Mouse (Mus musculus) cerebellum, adult (tissue): Measurements from ENCODE around the gene Wdfy2.
"Not testable (repeated sequence)": the region's sequence is repeated elsewhere in the genome, so short reads cannot be mapped to it uniquely, and the experiment has no call there.

Experiments used
- ATAC-seq: cut with Nextera tagmentation; 2 replicates; pipeline ENCODE4 v1.9.2; 2017; ENCODE audit warnings: mild to moderate bottlenecking, moderate library complexity, mixed read lengths; ENCODE audit not compliant: insufficient number of reproducible peaks, low FRiP score, low TSS enrichment

The Wdfy2 gene

DNA sequence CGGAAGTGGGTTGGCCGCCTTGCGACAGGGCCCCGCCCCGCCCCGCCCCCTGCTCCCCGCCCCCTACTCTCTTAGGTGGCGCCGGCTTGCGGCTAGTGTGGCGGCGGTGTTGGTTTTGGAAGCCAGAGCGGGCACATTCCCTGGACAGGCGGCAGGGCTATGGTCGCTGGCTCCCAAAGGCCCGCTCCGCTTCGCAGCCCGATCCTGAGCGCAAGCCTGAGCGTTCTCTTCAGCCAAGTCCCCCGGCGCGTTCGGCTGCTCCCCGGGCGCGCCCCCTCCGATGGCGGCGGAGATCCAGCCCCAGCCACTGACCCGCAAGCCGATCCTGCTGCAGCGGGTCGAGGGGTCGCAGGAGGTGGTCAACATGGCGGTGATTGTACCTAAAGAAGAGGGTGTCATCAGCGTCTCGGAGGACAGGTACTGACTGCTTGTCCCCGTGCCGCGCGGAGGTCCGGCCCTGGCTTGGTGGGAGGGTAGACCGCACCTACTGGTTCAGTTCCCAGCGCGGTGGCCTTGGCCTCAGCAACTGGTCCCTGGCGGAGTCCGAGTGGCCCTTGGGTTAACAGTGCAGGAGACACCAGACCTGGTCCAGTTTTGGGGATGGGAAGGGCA is at the start of gene Wdfy2:
Wdfy2 (plus strand) TSS at position 38 of the 612 bp plus-strand sequence.
- peak; percentile 59 for ATAC-seq

DNA sequence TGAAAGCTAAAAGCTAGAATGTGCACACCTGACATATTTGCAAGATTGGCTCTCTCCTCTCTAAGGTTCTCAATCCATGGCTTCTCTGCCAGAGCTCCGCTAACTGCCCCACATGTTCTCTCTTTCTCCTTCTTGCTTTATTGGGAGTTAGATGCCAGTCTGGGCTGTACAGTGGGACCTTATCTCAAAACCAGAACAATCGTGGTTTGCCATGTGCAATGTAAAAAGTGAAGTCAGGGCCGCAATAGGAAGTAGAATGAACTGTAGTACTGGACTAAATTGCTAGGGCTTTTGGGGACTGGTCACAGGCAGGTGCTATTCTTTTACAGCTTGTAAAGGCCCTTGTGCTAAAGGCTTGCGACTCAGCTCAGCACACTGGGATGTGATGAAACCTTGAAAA is 48.2 kb upstream of the Wdfy2 start:
- no peak for ATAC-seq

DNA sequence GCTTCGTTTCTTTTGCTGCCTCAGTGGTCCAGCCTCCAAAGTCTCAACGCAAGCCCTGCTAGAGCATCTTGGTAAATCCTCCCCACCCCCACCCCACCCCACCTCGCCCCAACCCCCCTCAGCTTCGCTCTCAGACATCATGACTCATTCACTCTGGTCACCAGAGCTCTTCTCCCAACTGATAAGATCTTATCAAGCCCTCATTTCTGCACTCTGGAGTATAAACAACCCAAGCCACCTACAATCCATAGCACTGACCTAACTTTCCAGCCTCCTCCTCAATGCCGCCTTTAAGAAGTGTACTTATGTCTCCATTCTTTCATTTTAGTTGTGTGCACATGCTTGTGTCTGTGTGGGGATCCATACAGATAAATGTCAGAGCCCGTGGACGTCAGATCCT is 41.8 kb upstream of the Wdfy2 start:
- ATAC-seq: no peak

DNA sequence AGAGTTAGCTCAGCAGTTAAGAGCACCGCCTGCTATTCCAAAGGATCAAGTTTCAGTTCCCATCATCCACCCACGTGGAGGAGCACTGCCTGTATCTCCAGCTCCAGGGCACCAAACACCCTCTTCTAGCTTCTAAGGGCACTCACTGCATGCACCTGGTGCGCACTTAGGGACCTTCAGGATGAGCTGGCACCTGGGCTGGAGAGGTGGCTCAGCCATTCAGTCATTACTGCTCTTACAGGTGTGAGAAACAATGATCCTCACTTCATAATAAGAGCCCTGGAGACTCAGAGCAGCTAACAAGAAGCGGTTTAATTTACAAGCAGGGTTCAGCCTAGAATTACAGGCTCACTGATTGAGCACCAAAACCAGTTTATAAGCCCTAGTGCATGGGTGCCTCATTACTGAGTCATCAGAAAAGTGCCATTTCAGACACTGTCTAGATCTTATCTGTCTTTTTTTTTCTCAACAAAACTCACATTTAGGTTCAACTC is 38.8 kb upstream of the Wdfy2 start:
- ATAC-seq: no peak

DNA sequence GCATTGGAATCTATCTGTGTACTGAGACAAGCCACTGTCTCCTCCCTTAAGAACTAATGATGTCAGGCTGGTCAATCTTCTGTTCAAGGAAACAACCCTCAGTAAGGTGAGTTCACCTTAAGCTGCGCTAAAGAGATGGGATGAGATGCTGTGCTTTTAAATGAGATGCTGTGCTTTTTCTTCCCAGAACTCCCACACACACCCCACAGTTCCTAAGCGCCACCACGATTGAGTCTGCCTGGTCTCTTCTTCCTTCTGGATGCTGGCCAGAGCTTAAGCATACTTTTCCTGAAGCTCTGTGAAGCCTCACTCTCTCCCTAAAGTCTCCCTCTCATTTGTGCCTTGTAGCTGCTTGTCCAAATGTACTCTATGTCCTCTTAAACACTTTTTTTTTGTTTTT is 36.7 kb upstream of the Wdfy2 start:
- no peak for ATAC-seq

DNA sequence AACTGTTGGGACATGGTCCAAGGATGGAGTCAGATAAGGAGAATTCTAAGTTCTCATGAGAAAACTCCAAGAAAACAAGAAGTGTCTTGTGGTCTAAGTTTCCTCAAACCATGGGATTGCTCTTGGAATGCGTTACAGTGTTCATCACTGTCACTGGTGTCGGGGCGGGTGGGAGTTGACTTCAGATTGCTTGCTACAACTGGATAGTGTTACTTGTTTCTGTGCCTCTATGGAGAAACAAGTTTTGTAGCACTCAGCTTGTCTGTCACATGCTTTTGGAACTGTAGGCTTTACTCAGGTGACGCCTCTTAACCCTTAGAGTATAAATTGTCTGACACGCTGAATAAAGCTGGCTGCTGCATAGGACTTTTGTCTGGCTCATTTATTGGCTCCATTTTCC is 34.3 kb upstream of the Wdfy2 start:
- ATAC-seq: no peak

DNA sequence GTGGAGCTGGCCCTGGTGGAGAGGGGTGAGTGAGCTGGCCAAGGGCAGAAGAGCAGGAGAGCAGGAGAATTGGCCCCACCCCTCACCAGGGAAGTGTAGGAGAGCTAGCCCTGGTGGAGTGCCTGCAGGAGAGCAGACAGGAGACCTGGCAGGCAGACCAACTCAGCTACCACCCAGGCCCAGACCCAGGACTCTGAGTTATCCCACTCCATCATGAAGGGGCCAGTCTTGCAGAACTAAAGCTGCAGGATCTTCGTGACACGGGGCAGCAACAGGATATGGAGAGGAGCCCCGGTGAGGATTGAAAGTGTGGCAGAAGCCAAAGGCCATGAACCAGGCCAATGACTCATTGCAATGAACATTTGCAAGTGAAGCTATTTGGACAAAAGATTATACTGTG is 30.6 kb upstream of the Wdfy2 start:
- ATAC-seq: no peak

DNA sequence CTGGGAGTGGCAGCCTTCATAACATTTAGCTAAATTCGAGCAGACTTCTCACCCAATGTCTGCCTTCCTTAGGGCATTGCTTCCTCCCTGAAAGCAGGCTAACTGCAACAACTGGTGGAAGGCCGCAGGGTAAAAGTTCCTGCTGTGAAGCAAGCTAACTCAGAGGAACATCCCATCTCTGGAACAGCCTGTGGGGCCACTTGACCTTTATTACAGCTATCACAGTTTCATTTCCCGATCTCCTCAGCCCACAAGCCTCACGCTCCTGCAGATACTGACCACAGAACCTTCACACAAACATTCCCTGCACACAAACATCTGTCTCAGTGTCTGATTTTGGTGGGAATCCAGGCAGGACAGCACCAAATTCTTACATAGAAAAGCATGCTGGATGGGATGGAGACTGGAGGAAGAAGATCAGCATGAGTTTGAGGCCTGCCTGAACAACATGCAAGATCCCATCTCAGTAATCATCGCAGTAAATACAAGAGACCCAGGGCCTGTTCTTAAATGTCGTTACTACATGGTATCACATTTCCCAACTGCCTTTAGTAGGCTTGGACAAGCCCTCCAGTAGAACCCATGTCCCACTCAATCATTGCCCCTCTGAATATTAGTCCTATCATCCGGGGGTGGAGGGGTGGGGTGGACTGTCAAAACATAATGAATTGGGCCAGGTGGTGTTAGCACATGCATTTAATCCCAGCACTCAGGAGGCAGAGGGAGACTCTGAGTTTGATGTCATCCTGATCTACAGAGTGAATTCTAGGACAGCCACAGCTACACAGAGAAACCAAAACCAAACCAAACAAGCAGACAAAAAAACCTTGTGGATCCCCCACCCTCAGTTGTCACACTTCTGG is 28.6 kb upstream of the Wdfy2 start:
- no peak for ATAC-seq

DNA sequence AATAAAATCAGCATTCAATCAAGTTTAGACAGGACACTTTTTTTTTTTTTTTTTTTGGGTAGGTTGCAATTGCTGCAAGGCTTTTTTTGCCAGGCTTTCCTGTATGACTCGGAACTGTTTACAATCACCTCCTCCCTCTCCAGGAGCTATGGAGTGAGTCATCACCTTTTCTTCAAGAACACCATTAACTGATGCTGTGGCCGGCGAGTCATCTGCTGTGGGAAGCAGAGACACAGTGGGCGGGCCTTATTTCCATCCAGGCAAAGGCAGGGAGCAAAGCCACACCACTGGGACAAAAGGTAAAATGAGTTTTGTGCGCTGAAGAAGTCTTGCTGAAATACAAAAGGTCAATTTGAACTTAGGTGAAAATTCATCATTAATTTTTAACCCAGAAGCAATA is 24.7 kb upstream of the Wdfy2 start:
- no peak for ATAC-seq

DNA sequence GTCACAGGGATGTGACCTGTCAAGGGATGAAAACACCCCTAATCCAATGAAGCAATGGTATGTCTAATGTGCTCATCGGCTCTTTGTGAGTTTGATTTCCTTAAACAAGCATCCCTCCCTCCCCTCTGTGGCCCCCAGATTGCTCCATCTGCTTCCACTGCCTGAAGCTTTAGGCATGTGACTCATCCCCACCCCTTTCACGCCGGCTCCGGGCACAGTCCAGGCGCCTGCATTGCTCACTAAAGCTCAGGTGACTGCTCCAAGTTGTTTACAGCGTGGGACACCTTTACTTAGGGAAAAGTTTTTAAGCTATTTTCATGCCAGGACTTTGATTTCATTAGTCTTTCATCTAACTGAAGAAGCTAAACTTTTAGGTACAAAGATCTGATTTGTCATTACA is 22.9 kb upstream of the Wdfy2 start:
- no peak for ATAC-seq

DNA sequence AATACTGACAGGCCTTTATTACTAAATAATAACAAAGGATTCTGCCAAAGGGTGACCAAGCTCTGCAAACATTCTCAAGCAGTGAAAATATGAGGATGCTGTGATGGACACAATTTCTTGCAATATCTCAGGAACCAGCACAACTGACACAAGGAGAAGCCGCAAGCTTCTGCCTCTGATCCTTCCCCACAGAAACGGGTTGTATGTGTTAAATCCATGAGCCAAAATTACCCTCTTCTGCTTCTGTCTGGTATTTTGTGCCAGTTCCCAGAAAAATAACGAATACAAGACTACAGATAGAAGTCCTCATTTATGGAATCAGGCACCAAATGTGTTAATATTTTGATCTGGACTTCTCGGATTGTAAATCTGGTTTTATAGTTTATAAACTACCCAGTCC is 20.7 kb upstream of the Wdfy2 start:
- no peak for ATAC-seq

DNA sequence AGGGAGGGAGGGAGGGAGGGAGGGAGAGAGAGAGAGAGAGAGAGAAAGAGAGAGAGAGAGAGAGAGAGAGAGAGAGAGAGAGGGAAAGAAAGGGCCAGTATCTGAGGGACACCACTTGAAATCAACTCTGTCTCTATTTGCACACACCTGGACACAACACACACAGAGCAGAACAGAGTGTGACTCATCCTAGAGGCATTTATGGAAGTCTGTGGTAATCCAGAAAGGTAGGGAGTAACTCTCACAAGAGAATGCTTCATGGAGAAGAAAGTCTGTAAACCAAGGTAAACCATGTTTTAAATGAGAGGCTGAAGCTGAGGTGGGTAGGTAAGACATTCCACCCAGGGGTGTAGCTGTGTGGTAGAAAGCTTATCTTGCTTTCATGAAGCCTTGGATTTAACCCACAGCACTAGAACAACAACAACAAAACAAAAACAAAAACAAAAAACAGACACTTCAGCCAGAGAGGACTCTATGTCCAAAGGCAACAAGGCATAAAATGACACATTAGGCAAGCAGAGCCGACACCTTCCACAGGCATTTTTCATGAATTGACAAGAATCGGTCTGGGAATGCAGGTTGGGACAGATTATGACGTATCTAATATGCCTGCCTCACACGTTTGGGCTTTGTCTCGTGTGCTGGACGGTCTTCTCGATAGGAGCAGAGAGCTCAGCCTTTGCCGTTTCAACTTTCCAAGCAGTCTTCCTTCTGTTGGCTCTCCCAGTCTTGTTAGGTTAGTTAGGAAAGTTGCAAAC is 11.7 kb upstream of the Wdfy2 start:
- no peak for ATAC-seq

DNA sequence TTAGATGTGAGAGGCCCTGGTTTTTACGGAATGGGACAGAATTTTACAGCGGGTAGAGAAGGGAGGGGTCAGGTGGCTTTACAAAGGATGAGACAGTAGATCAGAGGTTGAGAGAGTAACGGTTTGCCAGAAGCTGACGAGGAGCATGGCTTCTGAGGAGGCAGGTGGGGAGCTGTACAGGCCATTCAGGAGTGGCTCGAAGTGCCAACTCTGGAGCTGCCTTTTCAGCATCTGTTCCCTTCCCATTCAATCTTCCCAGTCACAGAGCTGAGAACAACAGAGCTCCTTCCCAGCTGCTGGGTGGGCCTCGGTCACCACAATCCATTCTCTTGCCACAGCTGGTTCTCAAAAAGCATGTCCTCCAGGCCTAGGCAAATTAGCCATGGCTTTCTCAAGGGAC is 8.2 kb upstream of the Wdfy2 start:
- no peak for ATAC-seq

DNA sequence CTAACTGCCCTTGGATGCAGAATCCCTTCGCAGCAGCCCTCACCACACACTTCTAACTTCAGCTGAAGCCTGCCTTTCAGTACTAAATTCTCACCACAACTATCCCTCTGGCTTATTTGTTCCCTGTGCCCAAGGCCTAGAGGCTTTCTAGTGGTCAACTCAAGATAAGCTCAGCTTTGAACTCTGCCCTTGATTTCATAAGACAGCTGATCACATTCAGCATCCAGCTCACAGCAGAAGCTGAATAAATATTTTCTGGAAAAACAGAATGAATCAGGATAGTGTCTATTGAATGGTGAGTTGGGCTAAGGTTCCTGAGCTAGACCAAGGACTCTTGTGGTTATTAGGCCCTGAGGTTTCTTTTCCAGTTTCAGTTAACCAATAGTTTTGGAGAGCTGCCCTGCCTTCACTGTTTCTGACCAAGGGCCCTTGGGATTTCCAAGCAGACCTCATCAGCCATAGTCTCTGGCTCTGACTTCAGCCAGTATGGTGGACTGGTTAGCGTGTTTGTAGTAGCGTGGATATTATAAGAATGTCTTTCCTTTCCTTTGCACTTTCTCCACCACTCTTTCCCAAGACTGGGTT is 5.7 kb upstream of the Wdfy2 start:
- ATAC-seq: no peak

DNA sequence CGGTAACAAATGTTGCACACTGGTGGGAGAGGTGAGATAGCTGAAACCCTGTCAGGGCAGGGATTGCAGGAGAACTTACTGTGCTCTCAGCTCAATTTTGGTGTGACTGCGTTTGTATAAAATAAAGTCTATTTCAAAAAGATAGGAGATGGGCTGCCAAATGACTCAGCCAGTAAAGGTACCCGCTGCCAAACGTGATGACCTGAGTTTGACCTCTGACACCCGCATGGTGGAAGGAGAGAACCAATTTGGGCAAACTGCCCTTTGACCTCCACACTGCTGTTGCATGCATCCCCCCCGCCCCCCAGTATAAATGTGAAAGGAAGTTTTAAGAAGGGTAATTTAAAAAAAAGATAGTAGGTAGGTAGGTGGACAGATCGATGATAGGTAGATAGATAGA is 4.4 kb upstream of the Wdfy2 start:
- no peak for ATAC-seq

DNA sequence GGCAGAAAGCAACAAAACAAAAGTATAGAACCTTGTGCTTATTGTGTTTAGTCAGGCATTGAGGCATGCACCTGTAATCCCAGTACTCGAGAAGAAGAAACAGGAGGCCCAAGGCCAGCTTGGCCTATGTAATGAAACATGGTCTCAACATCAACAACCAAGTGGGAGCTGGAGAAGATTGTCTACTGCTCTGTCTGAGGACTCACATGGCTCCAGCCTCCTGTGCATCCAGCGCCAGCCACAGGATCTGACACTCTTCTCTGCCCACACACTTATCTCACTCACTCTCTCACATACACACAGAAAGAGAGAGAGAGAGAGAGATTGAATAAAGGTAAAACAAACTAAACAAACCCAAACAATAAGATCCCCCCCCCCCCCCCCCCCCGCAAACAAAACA is 3.9 kb upstream of the Wdfy2 start:
- no peak for ATAC-seq

DNA sequence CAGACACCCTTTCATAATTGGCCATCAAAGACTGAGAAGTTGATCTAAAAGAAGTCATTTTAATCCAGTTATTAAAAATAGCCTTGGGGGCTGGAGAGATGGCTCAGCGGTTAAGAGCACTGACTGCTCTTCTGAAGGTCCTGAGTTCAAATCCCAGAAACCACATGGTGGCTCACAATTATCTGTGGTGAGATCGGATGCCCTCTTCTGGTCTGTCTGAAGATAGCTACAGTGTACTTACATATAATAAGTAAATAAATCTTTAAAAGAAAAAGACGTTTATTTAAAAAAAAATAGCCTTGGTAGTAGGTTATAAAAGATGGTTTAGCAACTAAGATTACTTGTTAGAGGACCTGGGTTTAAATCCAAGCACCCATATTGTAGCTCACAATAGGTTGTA is 1.7 kb upstream of the Wdfy2 start:
- ATAC-seq: not testable (repeated sequence)

DNA sequence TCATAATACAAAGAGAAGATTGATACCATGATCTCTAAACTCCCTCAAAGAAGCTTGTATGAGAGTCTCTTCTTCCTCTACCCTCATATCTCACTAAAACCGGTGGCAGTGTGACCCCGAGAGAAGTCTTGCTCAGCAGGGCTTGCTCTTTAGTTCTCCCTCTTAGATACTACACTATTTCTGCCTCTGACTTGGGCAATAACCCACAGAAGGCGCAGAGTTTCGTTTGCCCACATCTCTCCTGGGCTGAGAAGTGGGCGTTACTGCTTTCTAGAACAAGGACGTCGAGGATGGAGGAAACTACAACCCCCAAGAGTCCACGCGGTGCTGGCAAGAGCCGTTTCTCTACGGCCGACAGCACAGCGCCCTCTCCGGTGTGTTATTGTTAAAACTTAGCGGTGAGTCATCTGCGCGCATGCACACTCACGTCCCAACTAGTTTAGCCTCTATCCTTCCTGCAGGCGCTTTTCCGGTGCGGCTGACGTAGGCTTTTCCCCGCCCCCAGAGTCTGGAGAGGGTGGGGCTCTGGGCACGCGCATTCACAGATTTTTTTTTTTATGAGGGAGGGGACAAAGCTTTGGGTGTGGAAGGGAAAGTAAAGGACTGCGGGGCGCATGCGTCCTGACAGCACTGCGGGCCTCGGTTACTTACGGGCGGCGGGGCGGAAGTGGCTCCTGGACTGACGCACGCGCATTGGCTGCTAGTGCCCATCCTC is 395 bp upstream of the Wdfy2 start:
- ATAC-seq: peak; percentile 93

DNA sequence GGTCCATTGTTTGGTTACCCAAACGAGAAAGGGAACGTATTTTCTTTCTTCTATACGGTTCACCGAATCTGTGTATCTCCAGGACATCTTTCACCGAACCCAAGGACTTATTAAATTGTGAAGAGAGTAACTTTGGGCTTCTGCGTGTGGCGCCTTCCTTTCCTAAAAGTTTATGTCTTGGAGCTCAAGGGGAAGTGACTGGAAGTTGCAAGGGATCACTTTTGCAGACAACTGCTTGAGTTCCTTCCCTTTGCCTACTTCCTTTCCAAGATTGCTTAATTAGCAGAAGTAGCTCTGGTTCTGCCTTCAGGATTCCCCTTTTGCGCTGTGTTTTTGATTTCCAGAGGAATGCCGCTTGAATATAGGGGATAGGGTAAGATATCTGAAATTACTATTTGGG is 858 bp downstream of the Wdfy2 start:
- no peak for ATAC-seq

DNA sequence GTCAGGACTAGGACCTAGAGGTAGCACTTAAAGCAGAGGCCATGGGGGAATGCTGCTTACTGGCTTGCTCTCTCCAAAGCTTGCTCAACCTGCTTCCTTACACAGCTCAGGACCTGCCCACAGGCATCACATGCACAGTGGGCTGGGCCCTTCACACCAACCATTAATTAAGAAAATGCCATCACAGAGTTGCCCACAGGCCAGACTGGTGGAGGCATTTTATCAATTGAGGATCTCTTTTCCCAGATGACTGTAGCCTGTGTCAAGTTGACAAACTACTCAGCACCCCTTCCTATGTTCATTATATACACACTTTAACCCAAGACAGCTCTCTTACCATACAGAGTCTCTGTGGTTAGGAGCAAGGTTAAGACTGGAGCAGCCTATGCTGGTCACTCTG is 4.2 kb downstream of the Wdfy2 start:
- ATAC-seq: no peak
